Mouse (Mus musculus) heart, embryonic 16.5 days (tissue): ENCODE measurements around the gene Tmem170b. TPM values are rescaled to one million over a fixed set of nuclear protein-coding genes. Genes with fewer than 3 reads are reported as not detected.
A peak's percentile ranks its signal among the peaks of the same experiment; 100 is the strongest.

Experiments
- ATAC-seq: fragments of 200-750 bp; cut with Nextera tagmentation; replicated peaks from 2 replicates; pipeline ENCODE4 v1.8.0; 2017; ENCODE audit warnings: moderate number of reproducible peaks; ENCODE audit not compliant: insufficient read depth, low FRiP score; ENCODE audit errors: extremely low read depth
- H3K27ac ChIP-seq: fragments of 300-500 bp; sonication (generic); 2 replicates; pipeline ENCODE4 v1.5.1; 2014; ENCODE audit warnings: mild to moderate bottlenecking, low read length, control low read depth, moderate library complexity
- H3K27me3 ChIP-seq: fragments of 300-500 bp; sonication (generic); 2 replicates; pipeline ENCODE4 v1.6.1; 2014; ENCODE audit warnings: low read length, mixed read lengths; ENCODE audit not compliant: control insufficient read depth, insufficient read depth
- H3K36me3 ChIP-seq: fragments of 300-500 bp; sonication (generic); 2 replicates; pipeline ENCODE4 v1.6.1; 2014; ENCODE audit not compliant: control insufficient read depth, insufficient read depth
- H3K4me1 ChIP-seq: fragments of 300-500 bp; sonication (generic); 2 replicates; pipeline ENCODE4 v1.6.1; 2014; ENCODE audit warnings: low read length, mixed read lengths; ENCODE audit not compliant: control insufficient read depth, insufficient read depth
- H3K4me2 ChIP-seq: fragments of 300-500 bp; sonication (generic); 2 replicates; pipeline ENCODE4 v1.6.1; 2014; ENCODE audit warnings: low read depth, mild to moderate bottlenecking, control low read depth, low read length
- H3K4me3 ChIP-seq: fragments of 300-500 bp; sonication (generic); 2 replicates; pipeline ENCODE4 v1.5.1; 2014; ENCODE audit warnings: mild to moderate bottlenecking, control low read depth, low read length
- H3K9ac ChIP-seq: fragments of 300-500 bp; sonication (generic); 2 replicates; pipeline ENCODE4 v1.6.1; 2014; ENCODE audit warnings: low read length, control low read depth
- H3K9me3 ChIP-seq: fragments of 300-500 bp; sonication (generic); replicated peaks from 2 replicates; pipeline ENCODE4 v1.6.1; 2016; ENCODE audit warnings: low read length; ENCODE audit not compliant: control insufficient read depth
- WGBS: fragments of 180-500 bp; shearing (Covaris S2); extraction: QIAGEN DNeasy Blood & Tissue Kit; methylation state at CpG from one replicate; pipeline ENCODE4 v1.1.7; 2014; 5-methylcytosine and 5-hydroxymethylcytosine counted together
- polyA plus RNA-seq: library from polyadenylated mRNA; unstranded; fragments of >200 nt; fragmentation: Nextera tagmentation; extraction: Ambion mirVana; gene quantifications from 2 replicates; pipeline ENCODE4 v1.2.1, GENCODE M21; 2015

Gene Tmem170b
- polyA plus RNA-seq, 1 experiment from 2014 or later = 12.1 TPM

DNA sequence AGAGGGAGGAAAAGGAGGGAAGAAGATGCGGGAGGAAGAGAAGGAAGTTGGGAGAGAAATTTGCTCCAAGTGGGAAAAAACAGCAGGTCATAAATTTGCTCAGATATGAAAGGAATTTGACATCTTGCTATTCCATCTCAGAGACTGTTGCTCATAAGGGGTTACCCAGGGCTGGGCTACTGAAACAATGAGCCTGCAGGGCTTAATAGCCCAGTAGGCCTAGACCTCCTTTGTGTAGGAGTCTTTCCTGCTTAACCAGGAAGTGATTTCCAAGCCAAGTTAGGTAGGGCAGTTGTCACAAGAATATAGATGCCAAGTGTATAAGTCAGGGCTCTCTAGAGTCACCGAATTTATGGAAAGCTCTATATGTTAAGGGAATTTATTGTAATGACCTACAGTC is 48.1 kb downstream of the Tmem170b start:
- Histone ChIP-seq H3K27ac (no peak overlapping the region), H3K27me3 (no peaks in the 10 kb centered on the region), H3K4me1 (peaks cover 16% of the 10 kb centered on the region), H3K9ac (no peak overlapping the region), H3K4me3 (no peak overlapping the region), H3K9me3 (no peaks in the 10 kb centered on the region), H3K36me3 (no peaks in the 10 kb centered on the region), H3K4me2 (no peak overlapping the region)
- 78% methylated on average over 2 of the region's 2 CpGs for WGBS
- no peak for ATAC-seq

DNA sequence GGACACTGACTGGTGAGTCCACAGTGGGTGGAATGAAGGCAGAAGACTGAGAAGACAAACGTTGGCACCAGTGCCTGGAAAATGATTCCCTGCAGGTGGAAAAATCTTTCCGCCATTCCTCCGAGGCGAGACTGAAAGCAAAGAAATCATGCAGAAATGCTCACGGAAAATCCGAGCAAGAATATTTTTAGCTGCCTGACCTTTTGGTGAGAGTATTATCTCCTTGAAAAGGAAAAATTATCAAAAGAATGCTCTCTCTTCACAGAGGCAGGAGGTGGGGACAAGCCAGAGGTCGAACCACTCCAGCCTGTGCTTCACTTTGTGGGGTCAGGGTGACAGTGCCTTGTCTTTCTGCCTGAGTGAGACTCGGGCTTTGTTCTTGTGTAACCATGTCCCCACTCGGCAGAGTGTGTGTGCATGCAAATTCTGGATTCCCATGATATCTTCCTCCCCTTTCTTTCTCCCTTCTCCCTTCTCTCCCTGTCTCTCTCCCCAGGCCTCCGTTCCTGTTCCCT is 49.9 kb downstream of the Tmem170b start:
- ATAC-seq = 0 out of 2 replicates have a peak, but pooled peaks have one; percentile 45

DNA sequence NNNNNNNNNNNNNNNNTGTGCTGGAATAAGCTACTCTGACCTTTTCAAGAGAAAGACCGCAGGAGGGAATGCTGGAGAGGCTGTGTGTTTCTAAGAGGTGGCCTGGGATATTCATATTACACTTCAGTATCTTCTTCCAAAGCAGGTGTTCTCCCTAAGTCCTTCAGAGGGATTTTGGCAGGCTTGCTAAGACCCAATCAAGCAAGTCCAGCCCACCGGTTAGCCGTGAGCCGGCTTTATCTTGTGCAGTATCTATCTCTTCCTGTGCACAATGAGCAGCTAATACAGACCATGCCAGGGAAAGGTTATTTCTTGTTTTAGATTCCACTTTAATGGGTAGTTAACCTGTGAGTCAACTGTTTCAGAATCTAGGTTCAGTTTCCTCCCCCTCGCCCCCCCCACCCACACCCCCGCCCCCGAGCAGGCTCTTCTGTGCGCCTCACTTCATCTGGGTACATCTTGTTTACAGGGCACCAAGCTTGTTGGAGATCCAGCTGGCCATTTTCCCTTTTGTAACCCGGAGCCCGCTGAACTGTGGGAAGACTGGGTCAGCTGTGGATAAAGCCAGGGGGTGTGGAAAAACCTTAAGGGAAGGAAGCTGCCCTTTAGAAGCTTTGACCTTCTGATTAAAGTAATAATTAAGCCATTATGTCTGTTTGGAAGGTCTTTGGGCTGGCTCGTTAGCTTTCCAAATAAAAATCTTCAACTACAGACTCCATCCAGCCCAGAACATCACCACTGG is 54.5 kb downstream of the Tmem170b start:
- WGBS = 54% methylated on average over 11 of the region's 11 CpGs
- ATAC-seq = no peak
- peaks cover 21% of the 10 kb centered on the region for H3K4me1 ChIP-seq

More for the DNA sequence above, 49.9 kb downstream of the Tmem170b start:
- Histone ChIP-seq H3K27ac (peak overlapping the region; percentile 5; the same call in 1 of the 2 replicates), H3K9me3 (no peaks in the 10 kb centered on the region), H3K36me3 (no peaks in the 10 kb centered on the region), H3K9ac (peak overlapping the region; percentile 38), H3K4me1 (peaks cover 8% of the 10 kb centered on the region), H3K4me2 (no peak overlapping the region), H3K4me3 (no peak overlapping the region), H3K27me3 (no peaks in the 10 kb centered on the region)
- 31% methylated on average over 10 of the region's 10 CpGs for WGBS

DNA sequence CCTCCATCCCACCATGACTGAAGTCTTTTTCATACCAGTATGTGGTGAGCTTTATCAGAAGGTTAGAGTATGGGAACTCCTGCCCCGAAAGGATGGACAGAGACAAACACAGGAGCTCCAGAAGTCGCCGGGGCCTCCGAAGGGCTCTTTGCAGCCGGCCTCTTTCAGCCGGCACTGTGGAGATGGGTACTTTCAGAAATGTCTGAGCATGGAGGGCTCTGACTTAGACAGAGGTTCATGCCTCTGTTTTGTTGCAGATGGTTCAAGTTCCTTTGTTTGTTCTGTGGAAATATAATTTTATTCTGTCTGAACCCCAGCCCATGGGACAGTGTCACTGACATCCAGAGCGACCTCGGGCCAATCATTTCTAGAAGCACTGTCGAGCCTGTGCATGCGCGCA is 55.4 kb downstream of the Tmem170b start:
- WGBS = 77% methylated on average over 11 of the region's 11 CpGs
- no peak overlapping the region for H3K9ac ChIP-seq
- no peak overlapping the region for H3K27ac ChIP-seq
- peaks cover 24% of the 10 kb centered on the region for H3K4me1 ChIP-seq
- no peaks in the 10 kb centered on the region for H3K36me3 ChIP-seq
- no peak for ATAC-seq
- H3K4me3 ChIP-seq = no peak overlapping the region
- H3K9me3 ChIP-seq = no peaks in the 10 kb centered on the region
- H3K4me2 ChIP-seq = no peak overlapping the region
- no peaks in the 10 kb centered on the region for H3K27me3 ChIP-seq

More for the DNA sequence above, 54.5 kb downstream of the Tmem170b start:
- H3K4me2 ChIP-seq = no peak overlapping the region
- no peaks in the 10 kb centered on the region for H3K36me3 ChIP-seq
- no peaks in the 10 kb centered on the region for H3K27me3 ChIP-seq
- no peaks in the 10 kb centered on the region for H3K9me3 ChIP-seq
- H3K4me3 ChIP-seq = no peak overlapping the region
- no peak overlapping the region for H3K9ac ChIP-seq
- H3K27ac ChIP-seq = no peak overlapping the region

DNA sequence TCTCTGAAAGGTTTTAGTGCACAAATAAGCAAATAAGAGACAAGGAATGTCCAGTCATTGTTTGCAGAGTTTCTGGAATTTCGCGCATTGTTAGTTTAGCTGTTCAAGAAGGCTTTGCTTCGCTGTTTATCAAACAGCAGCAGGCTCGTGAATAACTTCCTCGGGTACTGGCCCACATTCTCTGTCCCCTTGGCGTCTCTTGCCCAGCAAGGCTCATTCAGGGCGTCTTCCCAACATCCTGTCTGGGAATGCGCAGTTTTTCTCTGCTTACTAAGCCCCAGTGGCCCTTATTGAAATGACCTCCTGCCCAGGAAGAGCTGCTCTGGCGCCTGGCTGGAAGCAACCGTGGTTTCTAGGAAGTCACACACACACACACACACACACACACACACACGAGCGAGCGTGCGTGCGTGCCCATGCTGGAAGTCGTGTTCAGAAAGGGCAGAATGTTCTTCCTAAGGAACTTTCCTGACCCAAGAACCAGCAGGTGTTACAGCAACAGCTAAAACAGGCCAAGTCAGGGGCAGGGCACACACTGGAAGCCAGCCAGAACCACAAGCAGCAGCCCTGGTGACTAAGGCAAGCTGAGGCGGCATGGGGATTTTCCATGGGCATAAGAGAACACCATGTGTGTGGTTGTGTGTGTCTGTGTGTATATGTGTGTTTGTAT is 56.8 kb downstream of the Tmem170b start:
- H3K27me3 ChIP-seq = no peaks in the 10 kb centered on the region
- H3K4me3 ChIP-seq = no peak overlapping the region
- peak; percentile 83 for ATAC-seq
- no peaks in the 10 kb centered on the region for H3K9me3 ChIP-seq
- 29% methylated on average over 17 of the region's 17 CpGs for WGBS
- peak overlapping the region; percentile 75 for H3K27ac ChIP-seq
- no peak overlapping the region; the same call in 1 of the 2 replicates for H3K4me2 ChIP-seq
- H3K36me3 ChIP-seq = no peaks in the 10 kb centered on the region
- H3K9ac ChIP-seq = no peak overlapping the region; the same call in 1 of the 2 replicates
- peaks cover 23% of the 10 kb centered on the region for H3K4me1 ChIP-seq

DNA sequence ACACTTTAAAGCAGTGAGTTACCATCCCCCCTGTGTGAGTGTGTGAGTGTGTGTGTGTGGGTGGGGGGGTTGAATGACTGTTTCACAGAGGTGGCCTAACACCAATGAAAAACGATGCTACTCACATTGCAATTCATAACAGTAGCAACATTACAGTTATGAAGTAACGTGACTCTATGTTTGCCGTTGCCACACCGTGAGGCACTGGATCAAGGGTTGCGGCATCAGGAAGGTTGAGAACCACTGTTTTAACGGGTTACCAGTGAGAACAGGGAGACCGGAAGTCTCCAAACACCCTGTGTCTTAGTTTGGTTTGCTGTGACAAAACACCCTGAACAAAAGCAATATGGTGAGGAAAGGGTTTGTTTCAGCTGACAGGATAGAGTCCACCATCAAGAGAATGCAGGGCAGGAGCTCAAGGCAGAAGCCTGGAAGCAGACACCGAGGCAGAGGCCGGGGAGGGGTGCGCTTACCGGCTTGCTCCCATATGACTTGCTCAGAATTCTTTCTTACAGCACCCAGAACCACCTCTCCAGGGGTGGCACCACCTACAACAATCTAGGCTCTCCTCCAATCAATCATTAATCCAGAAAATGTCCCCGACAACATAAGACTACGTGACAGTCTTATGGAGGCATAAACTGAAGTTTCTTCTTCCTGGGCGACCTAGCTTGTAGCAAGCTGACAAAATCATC is 57.9 kb downstream of the Tmem170b start:
- ATAC-seq = no peak
- 88% methylated on average over 14 of the region's 14 CpGs for WGBS
- H3K9me3 ChIP-seq = no peaks in the 10 kb centered on the region

DNA sequence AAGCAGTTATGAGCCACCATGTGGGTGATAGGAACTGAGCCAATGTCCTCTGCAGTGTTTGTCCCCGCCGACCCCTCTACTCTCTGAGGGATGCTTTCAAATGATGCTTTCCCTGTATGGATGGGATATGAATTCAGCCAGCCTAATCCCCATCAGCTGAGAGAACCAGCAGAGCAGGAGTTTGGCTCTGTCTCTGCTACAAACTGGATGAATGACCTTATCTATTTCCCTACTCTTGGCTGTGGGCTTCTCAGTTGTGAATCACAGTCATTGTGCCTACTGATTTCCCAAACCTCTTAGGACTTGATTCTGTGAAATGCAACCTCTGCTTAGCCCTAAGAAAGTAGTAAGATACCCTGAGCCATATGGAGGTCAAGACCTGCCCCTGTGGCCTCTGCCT is 64.2 kb downstream of the Tmem170b start:
- H3K9ac ChIP-seq = no peak overlapping the region
- peaks cover 33% of the 10 kb centered on the region for H3K4me1 ChIP-seq
- H3K4me2 ChIP-seq = no peak overlapping the region
- no peak for ATAC-seq
- no peaks in the 10 kb centered on the region for H3K9me3 ChIP-seq
- 75% methylated on average over 2 of the region's 2 CpGs for WGBS
- no peaks in the 10 kb centered on the region for H3K36me3 ChIP-seq
- H3K27ac ChIP-seq = peak overlapping the region; percentile 64
- H3K4me3 ChIP-seq = no peak overlapping the region
- H3K27me3 ChIP-seq = no peaks in the 10 kb centered on the region

More for the DNA sequence above, 57.9 kb downstream of the Tmem170b start:
- H3K27ac ChIP-seq = no peak overlapping the region
- H3K9ac ChIP-seq = no peak overlapping the region
- no peak overlapping the region for H3K4me3 ChIP-seq
- no peaks in the 10 kb centered on the region for H3K36me3 ChIP-seq
- peaks cover 23% of the 10 kb centered on the region for H3K4me1 ChIP-seq
- no peak overlapping the region for H3K4me2 ChIP-seq
- H3K27me3 ChIP-seq = no peaks in the 10 kb centered on the region

DNA sequence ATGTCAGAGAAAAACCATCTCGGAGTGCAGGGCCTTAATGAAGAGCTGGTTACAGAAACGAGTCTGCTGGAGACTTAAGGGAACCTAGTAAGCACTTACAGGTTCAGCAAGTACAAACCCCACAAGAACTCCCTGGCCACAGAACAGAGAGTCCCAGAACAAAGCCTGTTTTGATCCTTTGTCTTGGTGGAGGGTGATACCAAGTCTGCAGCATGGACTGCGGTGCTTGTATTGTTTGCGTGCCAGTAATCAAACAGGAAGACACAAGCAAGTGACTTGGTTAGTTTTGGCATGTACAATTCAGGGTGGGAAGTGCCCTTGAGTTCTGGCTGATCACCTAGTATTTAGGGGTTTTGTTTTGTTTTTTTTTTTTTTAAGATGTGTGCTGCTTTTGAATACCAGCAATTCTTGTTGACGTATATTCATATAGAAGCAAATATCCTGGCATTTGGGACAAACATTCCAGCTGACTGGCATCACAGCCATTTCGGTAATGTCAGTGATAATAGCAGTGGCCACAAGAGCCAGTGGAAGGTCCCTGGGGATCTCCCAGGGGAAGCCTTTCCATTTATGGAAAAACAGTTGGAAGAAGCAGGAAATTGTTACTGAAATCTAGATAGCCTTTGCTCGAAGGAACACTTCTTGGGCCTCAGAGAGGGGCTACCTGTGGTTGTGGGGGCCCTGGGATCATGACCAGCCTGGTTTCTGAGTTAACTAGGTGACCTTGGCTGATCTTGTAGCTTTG is 64.9 kb downstream of the Tmem170b start:
- no peaks in the 10 kb centered on the region for H3K27me3 ChIP-seq
- H3K4me3 ChIP-seq = no peak overlapping the region
- H3K9me3 ChIP-seq = no peaks in the 10 kb centered on the region
- no peaks in the 10 kb centered on the region for H3K36me3 ChIP-seq
- no peak overlapping the region for H3K9ac ChIP-seq
- WGBS = 45% methylated on average over 7 of the region's 7 CpGs
- H3K27ac ChIP-seq = peak overlapping the region; percentile 64
- no peak for ATAC-seq
- H3K4me2 ChIP-seq = no peak overlapping the region
- peaks cover 29% of the 10 kb centered on the region for H3K4me1 ChIP-seq
